Mouse (Mus musculus): ENCODE results near the gene Cdyl2.

Cdyl2 gene

GRCm38 (mm10) chr8:116732684-116733647 lies at the start of gene Cdyl2:
Gene Cdyl2, minus strand, starts transcription at chr8:116732991.
- DNase-seq: peak; percentile 76 to 90

- DNase-seq: no peak
These were observed 47.8 kb upstream of the Cdyl2 start for GRCm38 (mm10) chr8:116780594-116780993.

DNA sequence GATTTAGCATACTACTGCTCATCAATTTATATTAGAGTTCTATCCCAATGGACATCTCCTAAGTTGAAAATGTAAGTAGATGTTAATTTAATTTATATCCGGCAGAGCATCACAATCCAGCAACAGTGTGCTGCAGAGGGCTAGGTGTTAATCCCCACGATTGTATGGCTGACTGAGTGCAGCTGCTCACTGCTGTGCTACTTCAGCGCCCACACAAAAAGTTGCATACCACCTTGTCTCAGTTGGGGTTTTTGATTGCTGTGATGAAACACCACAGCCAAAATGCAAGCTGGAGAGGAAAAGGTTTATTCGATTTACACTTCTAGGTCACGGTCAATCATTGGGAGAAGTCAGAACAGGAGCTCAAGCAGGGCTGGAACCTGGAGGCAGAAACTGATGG lies 41.4 kb upstream of the Cdyl2 start:
- DNase-seq: no peak

DNA sequence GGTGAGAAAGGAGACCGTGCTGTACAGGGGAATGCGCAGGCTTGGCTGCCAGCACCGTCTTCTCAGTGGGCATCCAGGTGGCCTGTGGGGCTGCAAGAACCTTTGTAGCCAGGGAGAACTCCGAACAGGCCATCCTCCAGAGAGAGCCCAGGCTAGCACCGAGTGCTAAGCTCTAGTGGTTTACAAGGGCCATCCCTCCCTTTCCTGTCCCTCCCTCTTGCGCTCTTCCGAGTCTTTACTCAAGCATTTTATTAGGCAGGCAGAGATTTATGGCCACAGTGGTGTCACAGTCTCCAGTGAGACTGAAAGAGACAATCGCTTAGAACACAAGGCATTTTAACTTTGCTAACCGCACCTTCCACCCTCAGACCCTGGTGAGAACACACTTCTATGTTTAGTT lies 39.9 kb upstream of the Cdyl2 start:
- peak; percentile 6 to 38 for DNase-seq

DNA sequence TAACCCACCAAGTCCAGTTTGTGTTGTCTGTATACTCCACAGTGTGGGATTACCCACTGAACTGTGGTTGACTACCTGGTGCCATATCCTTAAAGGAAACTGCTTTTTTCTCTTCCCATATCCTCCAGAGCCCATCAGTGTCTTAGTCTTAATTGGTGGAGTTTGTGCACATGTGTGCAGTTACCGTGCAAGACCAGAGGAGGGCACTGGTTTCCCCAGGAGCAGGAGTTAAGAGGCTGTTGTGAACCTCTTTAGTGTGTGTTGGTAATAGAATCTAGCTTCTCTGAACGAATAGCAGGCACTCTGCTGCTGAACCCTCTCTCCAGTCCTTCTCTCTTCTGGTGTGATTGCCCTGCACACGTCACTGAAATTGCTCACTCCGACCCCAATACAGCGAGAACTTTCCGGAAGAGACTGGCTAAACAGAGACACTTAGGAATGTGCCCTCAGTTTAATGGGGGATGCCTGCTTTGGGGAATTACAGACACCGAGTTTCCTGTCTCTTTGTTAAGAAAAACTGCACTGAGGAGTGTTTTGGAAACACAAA lies 39.1 kb upstream of the Cdyl2 start:
- peak in 1 of 2 experiments; percentile 46 for DNase-seq

DNA sequence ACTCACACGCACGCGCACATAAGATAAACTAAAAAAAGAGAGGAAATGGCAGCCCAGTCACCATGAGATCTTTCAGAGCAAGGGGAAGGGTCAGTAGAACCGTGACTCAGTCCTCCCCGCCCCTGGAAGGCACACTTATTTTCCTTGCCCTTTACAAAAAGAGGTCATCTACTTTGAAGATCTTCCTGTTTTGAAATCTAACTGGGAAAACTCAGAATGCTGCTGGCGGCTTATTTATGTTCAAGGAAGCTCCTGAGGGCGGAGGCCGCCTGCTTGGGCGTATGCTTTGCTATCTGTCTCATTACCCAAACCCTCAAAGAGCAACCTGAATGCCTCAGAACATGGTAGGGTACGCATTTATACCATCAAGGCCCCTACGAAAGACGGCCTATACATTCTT lies 38.0 kb upstream of the Cdyl2 start:
- peak; percentile 34 to 51 for DNase-seq

DNA sequence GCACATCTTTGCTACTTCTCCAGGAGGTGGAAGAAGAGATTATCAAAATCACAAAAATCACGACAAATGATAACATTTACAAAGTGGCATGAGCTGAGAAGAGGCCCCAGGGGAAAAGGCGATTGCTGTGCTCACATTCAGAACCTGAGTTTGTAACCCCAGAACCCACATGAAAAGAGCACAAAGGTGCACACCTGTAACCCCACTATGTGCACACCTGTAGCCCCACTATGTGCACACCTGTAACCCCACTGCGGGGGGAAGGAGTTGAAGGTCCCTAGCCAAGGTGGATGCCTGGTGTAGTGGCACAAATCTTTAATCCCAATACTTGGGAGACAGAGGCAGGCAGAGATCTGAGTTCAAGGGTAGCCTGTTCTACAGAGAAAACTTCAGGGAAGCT lies 23.4 kb upstream of the Cdyl2 start:
- DNase-seq: no peak

- peak in 1 of 2 experiments; percentile 75 for DNase-seq
These were observed 22.8 kb upstream of the Cdyl2 start for GRCm38 (mm10) chr8:116755557-116755956.

GRCm38 (mm10) chr8:116740726-116741125 lies 7.9 kb upstream of the Cdyl2 start:
- DNase-seq: no peak

- peak in 1 of 2 experiments; percentile 4 for DNase-seq
These were observed 2.5 kb upstream of the Cdyl2 start for GRCm38 (mm10) chr8:116735306-116735705.

DNA sequence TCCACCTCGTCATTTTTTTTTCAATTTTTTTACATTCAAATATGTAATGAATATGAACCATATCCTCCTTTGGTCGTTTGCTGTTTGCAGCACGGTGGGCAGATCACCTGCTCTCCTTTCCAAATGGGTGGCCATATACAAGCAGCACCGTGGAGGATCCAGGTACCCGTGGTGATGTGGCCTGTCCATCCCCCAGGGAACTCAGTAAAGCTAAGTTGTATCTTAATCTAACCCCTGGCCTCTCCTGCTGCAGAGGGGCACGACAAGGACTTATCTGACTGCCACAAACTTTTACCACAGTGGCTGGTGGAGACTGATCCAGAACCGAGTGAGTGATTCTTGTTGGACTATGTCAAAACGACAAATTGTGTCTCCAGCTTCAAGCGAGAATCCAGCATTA lies 1.4 kb upstream of the Cdyl2 start:
- DNase-seq: no peak

DNA sequence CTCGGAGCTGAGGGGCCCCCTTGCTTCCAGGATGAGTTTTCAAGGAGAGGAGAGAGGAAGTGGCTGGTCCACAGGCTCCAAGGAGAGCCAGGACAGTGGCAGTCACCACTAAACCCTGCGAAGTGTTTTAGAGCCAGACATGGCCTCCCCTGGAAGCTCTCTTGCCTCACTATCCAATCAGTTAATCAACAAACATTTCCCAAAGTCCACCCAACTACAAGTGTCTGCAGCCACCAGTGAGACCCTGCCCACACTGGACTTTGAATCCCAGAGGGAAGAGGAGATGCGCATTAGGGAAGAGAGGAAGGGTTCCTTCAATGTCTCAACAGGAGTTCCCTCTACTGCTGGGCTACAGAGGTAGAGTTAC lies 840 bp upstream of the Cdyl2 start:
- peak in 1 of 2 experiments; percentile 4 for DNase-seq

DNA sequence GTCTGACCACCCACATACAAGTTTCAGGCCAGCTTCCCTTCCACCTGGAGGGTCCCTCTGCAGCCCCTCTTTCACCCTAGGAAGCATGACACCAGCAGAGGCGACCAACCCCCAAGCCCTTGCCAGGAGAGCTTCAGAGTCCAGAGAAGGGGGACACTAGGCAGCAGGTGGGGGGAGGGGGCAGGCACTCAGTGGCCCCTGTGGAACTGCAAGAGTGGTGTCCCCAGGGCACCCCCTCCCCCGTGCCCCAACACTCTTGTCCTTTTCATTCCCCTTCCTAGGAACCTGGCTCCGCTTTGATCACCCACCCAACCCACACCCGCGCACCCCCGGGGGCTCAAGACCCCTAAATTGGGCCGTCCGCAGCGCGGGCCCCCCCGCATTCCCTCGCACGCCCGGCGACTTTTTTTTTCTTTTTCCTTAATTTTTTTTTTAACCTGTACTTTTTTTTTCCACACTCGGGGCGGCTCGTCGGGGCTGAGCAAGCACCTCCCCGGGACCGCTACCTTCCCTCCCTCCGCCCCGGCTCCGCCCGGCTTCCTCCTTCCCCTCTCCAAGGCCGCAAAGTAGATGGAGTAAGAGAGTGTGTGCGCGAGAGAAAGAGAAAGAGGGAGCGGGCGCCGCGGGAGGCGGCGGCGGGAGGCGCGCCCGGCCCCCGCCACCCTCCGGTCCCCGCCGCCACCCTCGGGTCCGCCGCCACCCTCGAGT lies 661 bp downstream of the Cdyl2 start:
- peak; percentile 50 to 75 for DNase-seq

GRCm38 (mm10) chr8:116721451-116721850 lies 11.3 kb downstream of the Cdyl2 start:
- no peak for DNase-seq

DNA sequence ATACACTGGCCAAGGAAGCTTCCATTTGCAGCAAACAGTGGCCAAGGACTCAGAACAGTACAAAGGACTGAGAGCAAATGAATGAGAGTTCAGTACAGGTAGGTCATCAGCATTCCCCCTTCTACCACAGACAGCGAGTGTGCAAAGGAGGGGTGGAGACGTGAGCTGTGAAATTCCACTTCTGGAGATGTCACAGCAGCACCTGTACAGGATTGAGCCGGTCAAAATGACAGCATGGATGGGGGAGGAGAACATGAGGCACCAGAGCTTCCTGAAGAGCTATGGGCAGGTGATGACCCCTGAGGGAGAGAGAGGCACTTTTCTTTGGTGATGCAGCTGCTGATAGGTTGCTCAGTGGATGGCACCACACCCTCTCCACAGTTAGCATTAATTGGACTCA lies 25.3 kb downstream of the Cdyl2 start:
- no peak for DNase-seq

DNA sequence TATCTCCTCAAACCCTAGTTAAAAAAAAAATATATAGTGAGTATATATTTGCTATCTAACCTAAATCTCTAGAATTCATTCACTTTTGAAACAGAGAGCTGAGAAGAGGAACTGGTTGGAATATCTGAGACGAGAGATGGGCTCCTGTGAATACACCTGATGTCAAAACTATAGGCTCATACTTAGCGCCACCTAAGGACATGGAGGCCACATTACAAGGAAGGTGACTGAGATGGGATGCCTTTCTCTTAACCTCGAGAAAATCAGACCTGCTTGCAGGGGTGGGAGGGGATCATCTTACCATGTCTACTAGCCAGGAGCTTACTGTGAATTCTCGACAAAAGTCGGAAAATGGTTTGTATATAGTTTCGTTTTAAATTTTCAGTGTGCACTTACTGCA lies 30.3 kb downstream of the Cdyl2 start:
- DNase-seq: no peak

- no peak for DNase-seq
These were observed 39.9 kb downstream of the Cdyl2 start for GRCm38 (mm10) chr8:116692931-116693330.

- DNase-seq: no peak
These were observed 43.0 kb downstream of the Cdyl2 start for GRCm38 (mm10) chr8:116689741-116690140.

- no peak for DNase-seq
These were observed 56.6 kb downstream of the Cdyl2 start for GRCm38 (mm10) chr8:116676174-116676573.

GRCm38 (mm10) chr8:116673966-116674805 lies 58.6 kb downstream of the Cdyl2 start:
- DNase-seq: no peak

DNA sequence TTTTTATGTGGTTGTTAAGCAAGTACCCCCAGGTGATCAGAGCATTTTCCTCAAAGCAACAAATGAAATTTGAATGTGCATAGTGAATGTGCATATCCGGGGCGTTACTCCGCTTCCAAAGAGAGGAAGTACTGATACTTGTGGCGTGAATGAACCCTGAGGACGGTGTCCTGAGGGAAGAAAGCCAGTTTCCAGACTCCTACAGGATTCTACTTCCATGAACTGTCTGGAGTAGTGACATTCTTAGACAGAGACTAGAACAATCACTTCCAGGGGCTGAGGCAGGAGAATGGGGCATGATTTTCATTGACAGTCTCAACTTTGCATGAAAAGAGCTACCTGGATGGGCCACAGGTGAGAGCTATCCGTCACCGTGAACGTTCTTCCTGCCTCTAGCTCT lies 59.3 kb downstream of the Cdyl2 start:
- DNase-seq: no peak

DNA sequence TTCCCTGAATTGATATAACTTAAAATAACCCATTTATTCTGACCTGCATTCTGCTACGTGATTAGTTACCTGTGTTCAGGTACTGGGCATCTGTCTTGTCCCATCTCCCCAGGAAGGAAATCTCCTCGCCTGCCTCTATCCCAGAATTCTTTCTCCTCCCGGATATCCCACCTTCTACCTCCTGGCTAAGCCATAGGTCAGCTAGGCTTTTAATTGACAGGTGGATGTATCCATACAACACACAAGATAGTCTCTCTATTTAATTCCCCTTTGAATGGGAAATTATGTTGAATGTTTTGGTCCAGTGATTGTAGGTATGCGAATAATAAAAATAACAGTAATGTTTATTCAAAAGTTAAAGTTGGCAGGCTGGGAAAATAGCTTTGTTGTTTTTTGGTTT lies 59.7 kb downstream of the Cdyl2 start:
- DNase-seq: no peak

GRCm38 (mm10) chr8:116671543-116671942 lies 61.2 kb downstream of the Cdyl2 start:
- peak in 1 of 2 experiments; percentile 35 for DNase-seq
